Mouse (Mus musculus) megakaryocyte, embryonic 14.5 days (primary cell): ENCODE results near the gene Ctf2. TPM values are rescaled to one million over a fixed set of nuclear protein-coding genes. Genes with fewer than 3 reads are reported as not detected.

Source experiments
- H3K27me3 ChIP-seq: replicated peaks from 2 replicates; pipeline ENCODE3; 2012; ENCODE audit warnings: inconsistent platforms
- H3K36me3 ChIP-seq: replicated peaks from 2 replicates; pipeline ENCODE3; 2012; ENCODE audit warnings: low read length, inconsistent platforms, mixed read lengths
- H3K4me1 ChIP-seq: 2 replicates; pipeline ENCODE4 v1.6.1; 2012; ENCODE audit warnings: inconsistent platforms
- H3K4me3 ChIP-seq: replicated peaks from 2 replicates; pipeline ENCODE3; 2012; ENCODE audit warnings: moderate library complexity, mild to moderate bottlenecking, inconsistent platforms
- H3K9me3 ChIP-seq: 2 replicates; pipeline ENCODE4 v1.6.1; 2012; ENCODE audit warnings: inconsistent platforms
- FLI1 ChIP-seq: IDR thresholded peaks from 2 replicates; pipeline ENCODE4 v1.6.1; 2012; ENCODE audit warnings: low read length, inconsistent platforms, mixed read lengths
- GATA1 ChIP-seq: IDR thresholded peaks from 3 replicates; pipeline ENCODE4 v1.6.1; 2012; ENCODE audit warnings: mixed read lengths, low read length, inconsistent platforms, borderline replicate concordance
- polyA plus RNA-seq: library from polyadenylated mRNA; stranded (reverse); fragments of >175 nt; gene quantifications from 2 replicates; pipeline ENCODE4 v1.2.3, GENCODE M21; 2012; ENCODE audit warnings: low replicate concordance; ENCODE audit not compliant: insufficient read depth

Ctf2 gene
- polyA plus RNA-seq, 1 experiment, result not detected

DNA sequence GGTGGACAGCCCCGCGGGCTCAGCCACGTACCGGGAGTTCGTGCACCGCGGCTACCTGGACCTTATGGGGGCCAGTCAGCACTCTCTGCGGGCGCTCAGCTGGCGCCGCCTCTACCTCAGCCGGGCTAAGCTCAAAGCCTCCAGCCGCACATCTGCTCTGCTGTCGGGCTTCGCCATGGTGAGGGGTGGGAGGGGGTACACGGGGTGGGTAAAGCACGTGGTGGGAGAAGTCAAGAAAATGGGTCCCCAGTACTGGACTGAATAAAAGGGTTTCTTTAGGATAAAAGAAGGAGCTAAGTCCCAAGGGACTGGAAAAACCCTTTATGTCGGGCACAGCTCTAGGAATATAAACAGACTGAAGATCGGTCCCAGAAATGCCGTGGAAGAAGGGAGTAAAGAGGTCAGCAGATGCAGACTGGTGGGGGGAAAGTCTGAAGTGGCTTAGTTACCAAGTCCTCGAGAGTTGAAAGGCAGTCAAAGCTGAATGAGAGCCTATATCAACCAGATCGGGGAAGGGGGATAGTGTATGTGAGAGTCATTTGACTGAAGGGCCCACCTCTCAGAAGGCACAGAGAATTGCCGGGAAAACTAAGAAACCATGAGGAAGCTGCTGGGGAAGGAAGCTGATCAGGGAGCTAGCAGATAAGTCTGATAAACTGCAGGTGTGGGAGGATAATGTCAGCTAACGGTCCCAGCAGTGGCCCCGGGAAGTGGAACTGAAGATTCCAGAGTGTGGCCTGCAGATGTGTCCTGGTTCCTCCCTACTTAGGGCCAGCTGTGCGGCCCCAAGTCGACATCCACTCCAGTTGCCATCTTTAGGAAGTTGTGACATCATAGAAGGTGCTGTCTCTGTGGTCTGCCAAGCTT is 38.3 kb upstream of the Ctf2 start:
- H3K9me3 ChIP-seq, result no peaks in the 10 kb centered on the region
- peaks cover 54% of the 10 kb centered on the region for H3K36me3 ChIP-seq
- TF ChIP-seq FLI1, result no peak
- no peak for TF ChIP-seq GATA1
- peak overlapping the region; percentile 97 for H3K4me3 ChIP-seq
- no peaks in the 10 kb centered on the region for H3K27me3 ChIP-seq
- H3K4me1 ChIP-seq, result peaks cover 72% of the 10 kb centered on the region

DNA sequence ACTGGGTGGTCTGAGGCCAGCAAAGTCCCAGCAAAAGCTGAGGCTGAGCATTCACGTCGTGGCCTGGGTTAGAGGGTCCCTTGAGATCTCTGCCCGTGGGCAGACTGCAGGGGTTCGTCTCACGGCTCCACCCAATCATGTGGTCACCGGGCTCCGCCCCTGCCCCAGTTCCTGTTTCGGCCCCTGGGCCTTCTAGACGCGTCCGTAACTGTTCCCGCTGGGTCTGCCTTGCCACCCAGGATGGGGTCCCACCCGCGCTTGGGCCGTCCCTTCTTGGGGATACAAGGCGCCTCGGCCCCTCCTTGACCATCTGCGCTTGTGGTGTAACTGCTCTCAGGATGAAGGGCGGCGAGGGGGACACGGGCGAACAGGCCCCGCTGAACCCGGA is 37.7 kb upstream of the Ctf2 start, which contains the start of gene Orai3:
TSS of gene Orai3 (plus strand) at position 165 of the 388 bp plus-strand sequence.
- peak within 1 kb of the TSS; percentile 97 for H3K4me3 ChIP-seq
- H3K27me3 ChIP-seq, result no peaks in the 10 kb centered on the region
- H3K4me1 ChIP-seq, result peaks cover 66% of the 10 kb centered on the region
- H3K36me3 ChIP-seq, result peaks cover 54% of the 10 kb centered on the region
- H3K9me3 ChIP-seq, result no peaks in the 10 kb centered on the region
- TF ChIP-seq FLI1 (no peak), GATA1 (no peak)

DNA sequence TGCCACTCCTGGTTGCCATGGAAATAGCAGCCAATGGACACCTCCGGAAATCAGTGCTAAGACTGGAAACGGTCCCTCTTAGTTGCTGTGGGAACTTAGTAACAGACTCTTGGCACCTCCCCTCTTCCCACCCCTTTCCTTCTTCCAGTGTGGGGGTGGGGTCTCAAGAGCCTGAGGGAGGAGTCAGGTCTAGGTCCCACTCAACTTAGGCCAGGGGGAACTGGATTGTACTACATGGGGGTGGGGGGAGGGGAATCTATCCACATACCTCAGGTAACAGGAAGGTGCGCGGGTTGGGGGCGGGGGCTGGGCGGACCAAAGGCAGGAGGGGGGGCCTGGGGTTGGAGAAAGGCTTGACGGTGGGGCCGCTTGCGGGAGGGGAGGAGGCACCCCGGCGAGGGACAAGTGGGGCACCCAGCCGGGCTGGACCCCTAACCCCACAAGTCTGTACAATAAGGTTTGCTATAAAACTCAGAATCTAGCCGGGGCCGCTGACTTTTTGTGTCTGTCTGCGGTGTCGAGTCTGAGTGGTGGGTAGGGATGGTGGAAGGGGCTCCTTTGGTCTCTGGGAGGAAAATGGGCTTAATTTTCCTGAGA is 37.1 kb upstream of the Ctf2 start:
- Histone ChIP-seq H3K9me3 (no peaks in the 10 kb centered on the region), H3K27me3 (no peaks in the 10 kb centered on the region), H3K4me1 (peaks cover 60% of the 10 kb centered on the region), H3K4me3 (peak overlapping the region; percentile 97), H3K36me3 (peaks cover 54% of the 10 kb centered on the region)
- TF ChIP-seq FLI1 (no peak), GATA1 (no peak)

DNA sequence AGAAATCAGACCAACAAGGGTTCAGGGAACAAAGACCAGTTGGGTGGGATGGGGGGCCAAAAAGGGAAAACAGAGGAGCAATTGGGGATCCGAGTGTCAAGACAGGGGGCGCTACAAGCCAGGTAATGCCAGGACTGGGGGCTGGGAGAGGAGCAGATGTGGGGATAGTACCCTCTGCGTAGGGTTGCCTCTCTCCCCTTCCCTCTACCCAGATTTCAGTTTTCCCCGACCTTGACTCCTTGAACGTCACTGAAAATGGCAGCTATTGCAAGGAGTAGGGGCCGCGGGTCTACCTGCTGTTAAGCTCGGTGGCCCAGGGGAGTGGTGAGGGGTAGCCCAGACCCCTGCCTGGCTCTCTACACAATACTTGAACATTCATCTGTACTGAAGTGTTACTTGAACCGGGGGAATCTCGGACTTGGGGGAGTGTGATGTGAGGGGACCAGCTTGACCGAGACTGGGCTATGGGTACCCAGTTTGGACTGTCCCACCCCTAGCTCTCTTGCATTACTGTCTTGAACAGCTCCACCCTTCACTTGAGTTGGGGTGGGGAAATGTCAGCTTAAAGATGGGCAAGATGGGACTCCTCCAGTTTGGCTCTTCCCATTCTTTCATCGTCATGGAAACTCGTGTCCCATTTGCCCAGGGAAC is 36.5 kb upstream of the Ctf2 start:
- H3K9me3 ChIP-seq, result no peaks in the 10 kb centered on the region
- H3K36me3 ChIP-seq, result peaks cover 54% of the 10 kb centered on the region
- H3K4me1 ChIP-seq, result peaks cover 54% of the 10 kb centered on the region
- no peaks in the 10 kb centered on the region for H3K27me3 ChIP-seq
- TF ChIP-seq FLI1, result no peak
- TF ChIP-seq GATA1, result no peak
- peak overlapping the region; percentile 97 for H3K4me3 ChIP-seq

DNA sequence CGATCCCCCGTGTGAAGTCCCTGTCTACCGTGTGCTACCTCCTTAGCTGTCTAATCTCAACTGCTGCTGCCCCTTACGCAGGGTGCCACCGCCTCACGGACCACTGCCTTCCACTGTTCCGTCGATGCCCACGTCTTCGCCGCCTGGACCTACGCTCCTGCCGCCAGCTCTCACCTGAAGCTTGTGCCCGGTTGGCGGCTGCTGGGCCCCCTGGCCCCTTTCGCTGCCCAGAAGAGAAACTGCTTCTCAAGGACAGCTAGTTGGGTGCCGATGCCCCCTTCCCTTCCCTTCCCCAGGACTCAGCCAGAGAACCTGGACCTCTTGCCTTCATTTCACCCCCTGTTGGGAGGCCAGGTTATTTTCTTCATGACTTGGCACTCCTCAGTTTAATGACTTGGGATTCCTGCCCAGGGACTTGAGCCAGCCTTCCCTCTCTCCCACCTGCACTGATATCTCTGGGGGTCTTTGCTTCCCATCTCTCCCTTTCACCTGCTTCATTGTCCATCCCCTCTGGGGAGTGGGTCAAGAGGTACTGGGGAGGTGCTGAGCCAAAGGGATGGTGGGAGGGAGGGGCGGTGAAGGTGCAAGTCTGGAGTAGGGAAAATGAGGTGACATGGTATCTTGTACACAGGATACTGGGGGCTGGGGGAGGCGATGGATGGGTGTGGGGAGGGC is 35.8 kb upstream of the Ctf2 start:
- Histone ChIP-seq H3K27me3 (no peaks in the 10 kb centered on the region), H3K36me3 (peaks cover 56% of the 10 kb centered on the region), H3K9me3 (no peaks in the 10 kb centered on the region), H3K4me3 (peak overlapping the region; percentile 46), H3K4me1 (peaks cover 50% of the 10 kb centered on the region)
- no peak for TF ChIP-seq GATA1
- TF ChIP-seq FLI1, result no peak

DNA sequence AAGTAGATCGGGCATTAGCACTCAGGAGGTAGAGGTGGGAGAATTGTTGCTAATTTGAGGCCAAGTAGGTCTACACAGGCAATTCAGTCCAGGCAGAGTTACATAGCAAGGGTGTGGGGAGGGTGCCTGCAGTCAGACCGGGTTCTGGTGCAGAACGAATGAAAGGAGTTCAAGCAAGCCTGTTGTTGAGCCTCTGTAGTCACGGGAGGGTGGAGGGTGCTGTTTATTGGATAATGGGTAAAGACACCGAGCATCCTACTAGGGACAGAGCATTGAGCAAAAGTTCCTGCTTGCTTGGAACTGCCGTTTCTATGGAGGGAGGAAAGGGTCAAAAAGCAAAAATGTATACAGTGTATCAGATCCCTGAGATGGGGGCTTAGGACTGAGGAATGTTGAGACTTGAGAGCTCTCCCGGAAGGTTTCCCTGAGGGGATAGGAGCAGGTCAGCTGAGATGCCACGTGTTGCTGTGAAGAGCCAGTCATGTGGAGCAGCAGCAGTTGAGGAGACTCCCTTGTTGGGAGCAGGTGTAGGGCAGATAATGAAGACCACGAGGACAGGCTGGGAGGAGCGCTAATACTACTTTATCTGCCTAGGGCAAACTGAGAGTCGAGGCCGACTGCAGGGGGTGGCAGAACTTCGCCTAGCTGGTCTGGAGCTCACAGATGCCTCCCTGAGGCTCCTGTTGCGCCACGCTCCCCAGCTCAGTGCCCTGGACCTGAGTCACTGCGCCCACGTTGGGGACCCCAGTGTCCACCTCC is 35.1 kb upstream of the Ctf2 start:
- no peak for TF ChIP-seq FLI1
- TF ChIP-seq GATA1, result no peak
- H3K36me3 ChIP-seq, result peaks cover 62% of the 10 kb centered on the region
- H3K4me3 ChIP-seq, result peak overlapping the region; percentile 46
- no peaks in the 10 kb centered on the region for H3K27me3 ChIP-seq
- H3K4me1 ChIP-seq, result peaks cover 45% of the 10 kb centered on the region
- H3K9me3 ChIP-seq, result no peaks in the 10 kb centered on the region

DNA sequence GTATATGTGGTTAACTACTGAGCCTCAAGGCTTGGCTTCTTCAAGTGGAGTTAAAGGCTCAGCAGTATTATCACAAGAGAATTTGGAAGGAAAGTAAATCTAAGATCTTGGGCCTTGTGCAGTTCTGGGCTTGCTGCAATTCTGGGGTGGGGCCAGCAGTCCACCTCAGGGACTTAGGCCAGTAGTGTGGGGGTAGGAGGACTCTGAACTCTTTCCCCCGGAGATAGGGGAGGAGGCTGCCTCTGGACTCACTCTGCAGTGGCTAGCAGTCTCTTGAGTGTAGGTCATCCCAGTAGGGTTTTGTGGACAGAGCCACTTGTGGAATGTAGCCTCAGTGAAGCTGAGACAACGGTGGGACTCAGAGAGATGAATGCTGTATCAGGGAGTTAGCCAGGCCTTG is 33.8 kb upstream of the Ctf2 start:
- no peak overlapping the region for H3K4me3 ChIP-seq
- H3K36me3 ChIP-seq, result peaks cover 68% of the 10 kb centered on the region
- H3K27me3 ChIP-seq, result no peaks in the 10 kb centered on the region
- no peaks in the 10 kb centered on the region for H3K9me3 ChIP-seq
- TF ChIP-seq FLI1 (no peak), GATA1 (no peak)
- peaks cover 32% of the 10 kb centered on the region for H3K4me1 ChIP-seq

DNA sequence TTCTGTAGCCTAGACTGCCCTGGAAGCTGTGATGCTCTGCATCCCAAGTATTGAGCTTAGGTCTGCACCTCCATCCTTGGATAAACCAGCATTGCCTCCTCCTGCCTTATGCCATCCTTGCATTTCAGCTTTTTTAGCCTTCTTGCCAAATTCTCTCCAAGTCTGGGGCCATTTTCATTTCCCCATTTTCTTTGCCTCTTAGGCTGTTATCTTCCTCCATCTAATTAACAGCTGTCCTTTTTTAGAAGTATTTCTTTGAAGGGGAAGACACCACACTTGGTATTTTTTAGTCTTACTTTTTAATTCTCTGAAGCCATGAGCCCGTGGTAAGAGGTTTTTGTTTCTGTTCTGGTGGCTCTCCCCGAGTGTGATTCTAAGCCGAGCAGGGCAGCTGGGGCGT is 31.7 kb upstream of the Ctf2 start:
- no peak overlapping the region for H3K4me3 ChIP-seq
- peaks cover 85% of the 10 kb centered on the region for H3K36me3 ChIP-seq
- peaks cover 28% of the 10 kb centered on the region for H3K4me1 ChIP-seq
- no peaks in the 10 kb centered on the region for H3K27me3 ChIP-seq
- H3K9me3 ChIP-seq, result no peaks in the 10 kb centered on the region
- TF ChIP-seq FLI1 (no peak), GATA1 (no peak)

DNA sequence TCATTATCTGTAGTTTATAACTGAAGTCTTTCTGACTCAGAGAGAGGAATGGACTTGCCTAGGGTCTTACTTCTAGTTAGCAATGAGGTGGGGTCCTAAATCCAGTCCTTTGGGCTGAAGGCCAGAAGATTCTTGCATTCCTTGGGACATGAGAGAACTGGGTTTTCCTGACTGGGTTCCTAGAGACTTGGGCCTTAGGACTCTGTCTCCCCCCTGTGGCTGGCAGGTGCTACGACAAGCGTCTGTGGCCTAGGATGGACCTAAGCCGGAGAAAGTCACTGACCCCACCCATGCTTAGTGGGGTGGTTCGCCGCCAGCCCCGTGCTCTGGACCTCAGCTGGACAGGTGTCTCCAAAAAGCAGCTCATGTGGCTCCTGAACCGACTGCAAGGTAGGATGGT is 29.1 kb upstream of the Ctf2 start:
- H3K27me3 ChIP-seq, result no peaks in the 10 kb centered on the region
- TF ChIP-seq GATA1, result no peak
- TF ChIP-seq FLI1, result no peak
- peaks cover 86% of the 10 kb centered on the region for H3K36me3 ChIP-seq
- no peak overlapping the region for H3K4me3 ChIP-seq
- no peaks in the 10 kb centered on the region for H3K9me3 ChIP-seq
- H3K4me1 ChIP-seq, result peaks cover 18% of the 10 kb centered on the region
